Mouse (Mus musculus): ENCODE measurements at regions not wholly inside any gene's neighbourhood (a gene's known extent, or its start where the extent isn't known, plus 50 kb on each side); places are given as distances from the start of the nearest gene placed in this dataset.

DNA sequence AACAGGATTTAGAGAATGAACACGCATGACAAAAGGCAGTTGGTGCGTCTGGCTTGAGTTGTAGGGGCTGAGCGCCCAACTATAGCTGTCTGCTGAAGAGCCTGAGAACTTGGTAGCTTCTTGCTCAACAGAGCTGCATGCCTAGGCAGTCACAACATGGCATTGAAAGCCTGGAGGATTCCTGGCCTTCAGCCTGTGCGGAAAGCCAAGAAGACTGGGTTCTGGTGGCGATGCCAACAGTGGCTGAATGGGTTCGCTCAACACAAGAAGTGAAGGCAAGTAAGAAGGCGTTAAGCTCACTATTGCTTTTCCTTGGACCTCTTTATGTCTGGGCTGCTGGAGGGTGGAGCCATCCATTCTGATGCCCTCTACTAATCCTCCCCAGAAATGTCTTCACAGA lies 318.6 kb upstream of the Hs6st1 start:
- TF ChIP-seq CTCF (conservative IDR thresholded peaks at IDR 0.05; ENCODE audit: low read length) = no peak
- no peak for TF ChIP-seq NANOG (IDR thresholded peaks at IDR 0.05; ENCODE audit: borderline replicate concordance, low read length)

All from E14TG2a.4 (cell line).